Mouse (Mus musculus) left cerebral cortex, adult 2 months (tissue): ENCODE measurements around the gene Tnfrsf13c. TPM values are rescaled to one million over a fixed set of nuclear protein-coding genes. Genes with fewer than 3 reads are reported as not detected.

Experiments used
- DNase-seq, 2 experiments: peaks; one replicate each; pipeline ENCODE4 v3.0.0; 2021 to 2022; ENCODE audit warnings: low spot score in 2 of 2, mixed read lengths in 1 of 2; ENCODE audit errors: extremely low spot score in 1 of 2
- H3K27ac ChIP-seq: fragments of 200-600 bp; 2 replicates; pipeline ENCODE4 v1.8.1; 2022
- H3K4me3 ChIP-seq: fragments of 200-600 bp; 2 replicates; pipeline ENCODE4 v1.8.1; 2022
- CTCF ChIP-seq: fragments of 200-600 bp; IDR thresholded peaks from 2 replicates; pipeline ENCODE4 v1.8.1; 2022; ENCODE audit warnings: antibody characterized with exemption, mild to moderate bottlenecking, moderate library complexity
- intact Hi-C: fragments of 180-260 bp; cut with DNase I; formaldehyde crosslinking; loops from one replicate; pipeline ENCODE4 v1.15.1; 2025
- microRNA-seq, 2 experiments: library from miRNA; unstranded; fragments of <30 nt; microRNA quantifications; one replicate each; pipeline ENCODE4 v1.2.0; 2021
- total RNA-seq, 2 experiments: library from RNA; stranded (reverse); gene quantifications; 2 replicates each; pipeline ENCODE4 v1.2.3; 2021

The Tnfrsf13c gene
- total RNA-seq, 2 experiments from 2014 or later = 0.29 to 0.47 TPM

GRCm38 (mm10) chr15:82185062-82185783 is 38.9 kb downstream of the Tnfrsf13c start:
- intact Hi-C loops = no loop called here
- no peak for DNase-seq
- Histone ChIP-seq H3K27ac (no peak overlapping the region), H3K4me3 (no peak overlapping the region)
- TF ChIP-seq CTCF = no peak

GRCm38 (mm10) chr15:82184656-82185055 is 39.5 kb downstream of the Tnfrsf13c start:
- H3K27ac ChIP-seq = no peak overlapping the region
- H3K4me3 ChIP-seq = no peak overlapping the region
- TF ChIP-seq CTCF = no peak
- intact Hi-C loops = no loop called here
- no peak for DNase-seq

GRCm38 (mm10) chr15:82184183-82184582 is 40.0 kb downstream of the Tnfrsf13c start:
- TF ChIP-seq CTCF = no peak
- H3K27ac ChIP-seq = no peak overlapping the region
- H3K4me3 ChIP-seq = no peak overlapping the region
- intact Hi-C loops = no loop called here
- DNase-seq = no peak

- no peak overlapping the region for H3K4me3 ChIP-seq
- no peak for DNase-seq
- H3K27ac ChIP-seq = no peak overlapping the region
- intact Hi-C loops = no loop called here
- no peak for TF ChIP-seq CTCF
Observed at GRCm38 (mm10) chr15:82183596-82183995, 40.6 kb downstream of the Tnfrsf13c start.

- Histone ChIP-seq H3K27ac (no peak overlapping the region), H3K4me3 (no peak overlapping the region)
- peak; percentile 30 for TF ChIP-seq CTCF
- intact Hi-C loops = no loop called here
- no peak for DNase-seq
Observed at GRCm38 (mm10) chr15:82182311-82182710, 41.9 kb downstream of the Tnfrsf13c start.

- Histone ChIP-seq H3K4me3 (no peak overlapping the region), H3K27ac (no peak overlapping the region)
- intact Hi-C loops = no loop called here
- no peak for TF ChIP-seq CTCF
- DNase-seq = no peak
Observed at GRCm38 (mm10) chr15:82181131-82181530, 43.0 kb downstream of the Tnfrsf13c start.

- H3K27ac ChIP-seq = no peak overlapping the region; the same call in 1 of the 2 replicates
Observed at GRCm38 (mm10) chr15:82177743-82178290, 46.4 kb downstream of the Tnfrsf13c start.

GRCm38 (mm10) chr15:82175091-82175490 is 49.1 kb downstream of the Tnfrsf13c start:
- intact Hi-C loops = no loop called here
- no peak overlapping the region for H3K27ac ChIP-seq
- DNase-seq = no peak
- TF ChIP-seq CTCF = no peak
- no peak overlapping the region for H3K4me3 ChIP-seq

More at GRCm38 (mm10) chr15:82177743-82178290, 46.4 kb downstream of the Tnfrsf13c start:
- TF ChIP-seq CTCF = no peak
- intact Hi-C loops = no loop called here
- DNase-seq = no peak
- H3K4me3 ChIP-seq = no peak overlapping the region

- no peak for DNase-seq
- no peak for TF ChIP-seq CTCF
- intact Hi-C loops = no loop called here
- Histone ChIP-seq H3K27ac (no peak overlapping the region), H3K4me3 (no peak overlapping the region)
Observed at GRCm38 (mm10) chr15:82172648-82173047, 51.5 kb downstream of the Tnfrsf13c start.

Small RNA genes lying within 50 kb of the gene (microRNA-seq; reads per million reads assigned to microRNA genes)
- 21.2 to 31.1 reads per million in 2 experiments for gene Mir33

Other genes starting within 250 kb of the Tnfrsf13c start
- not detected for gene 1700029P11Rik, start 243.8 kb downstream of the Tnfrsf13c start, total RNA-seq
- 10 to 100 TPM; 22.5 to 29.7 TPM for gene Xrcc6, start 236.5 kb downstream of the Tnfrsf13c start, total RNA-seq
- 10 to 100 TPM; 88.0 to 95.6 TPM for gene Desi1, start 190.5 kb downstream of the Tnfrsf13c start, total RNA-seq
- gene Snu13, start 176.8 kb downstream of the Tnfrsf13c start, total RNA-seq = 100 to 1,000 TPM; 110 to 113 TPM
- not detected for gene 4930407I10Rik, start 165.2 kb downstream of the Tnfrsf13c start, total RNA-seq
- gene Mei1, start 154.4 kb downstream of the Tnfrsf13c start, total RNA-seq = 1 to 10 TPM; 4.0 to 4.5 TPM
- gene Ccdc134, start 96.4 kb downstream of the Tnfrsf13c start, total RNA-seq = 10 to 100 TPM; 11.2 to 18.3 TPM
- gene Srebf2, start 77.2 kb downstream of the Tnfrsf13c start, total RNA-seq = 100 to 1,000 TPM; 187 to 202 TPM
- gene Shisa8, start 11.6 kb downstream of the Tnfrsf13c start, total RNA-seq = 1 to 10 TPM; 2.1 to 2.7 TPM
- 1 to 10 TPM; 3.1 to 4.8 TPM for gene Cenpm, start 20.4 kb upstream of the Tnfrsf13c start, total RNA-seq
- 100 to 1,000 TPM in 1 of 2 experiments, 10 to 100 TPM in 1; 96.5 to 102 TPM for gene 1500009C09Rik, start 28.0 kb upstream of the Tnfrsf13c start, total RNA-seq
- gene Sept3, start 50.5 kb upstream of the Tnfrsf13c start, total RNA-seq = 100 to 1,000 TPM; 489 to 520 TPM
- not detected for gene Wbp2nl, start 74.6 kb upstream of the Tnfrsf13c start, total RNA-seq
- 10 to 100 TPM; 33.5 to 35.2 TPM for gene Naga, start 114.6 kb upstream of the Tnfrsf13c start, total RNA-seq
- gene Pheta2, start 114.6 kb upstream of the Tnfrsf13c start, total RNA-seq = under 1 TPM; 0.25 to 0.42 TPM
- gene Smdt1, start 114.6 kb upstream of the Tnfrsf13c start, total RNA-seq = 100 to 1,000 TPM; 137 to 141 TPM
- 100 to 1,000 TPM; 206 to 211 TPM for gene Ndufa6, start 130.0 kb upstream of the Tnfrsf13c start, total RNA-seq
- gene Cyp2d22, start 155.9 kb upstream of the Tnfrsf13c start, total RNA-seq = 10 to 100 TPM; 30.6 to 37.2 TPM
- gene Cyp2d11, start 169.7 kb upstream of the Tnfrsf13c start, total RNA-seq = not detected
- gene Cyp2d10, start 182.8 kb upstream of the Tnfrsf13c start, total RNA-seq = under 1 TPM in 1 of 2 experiments, not detected in 1; 0.52 TPM
- gene Cyp2d9, start 209.1 kb upstream of the Tnfrsf13c start, total RNA-seq = not detected